ENCODE assay signal across 15 mouse cellular contexts in genomic region chr13:105224048-105224447, GRCm38 (mm10).
DNase-seq lines count a peak whose midpoint lies in the region; ATAC-seq and TF ChIP-seq lines count a peak whose summit lies in the region.
"Had no signal": no experiment of that assay in that cellular context is flagged by ENCODE, and none has a peak within 500 bp of the region (broad histone marks: within the 10 kb centered on the region; RNA-seq: fewer than 3 reads in every experiment).

No protein-coding gene starts in this region.

- H3K9ac ChIP-seq in heart, embryonic 15.5 days = no peak overlapping the region
- no peak overlapping the region for H3K9ac ChIP-seq in heart, adult 2 months (ENCODE audit: low read depth, low read length)
- no peak overlapping the region for H3K9ac ChIP-seq in midbrain, postnatal 0 days (replicated peaks; ENCODE audit: low read length, poor library complexity, severe bottlenecking)
- H3K9ac ChIP-seq in embryonic facial prominence, embryonic 15.5 days = no peak overlapping the region
- H3K9ac ChIP-seq: hindbrain, embryonic 12.5 days; liver, embryonic 15.5 days had no signal

- no peak overlapping the region for H3K27ac ChIP-seq in heart, embryonic 15.5 days
- no peak overlapping the region for H3K27ac ChIP-seq in heart, adult 2 months
- no peak overlapping the region; the same call in 1 of the 2 replicates for H3K27ac ChIP-seq in midbrain, postnatal 0 days (ENCODE audit: low read depth, low read length)
- H3K27ac ChIP-seq in midbrain, embryonic 10.5 days (replicated peaks) = no peak overlapping the region
- H3K27ac ChIP-seq in embryonic facial prominence, embryonic 15.5 days (replicated peaks) = no peak overlapping the region
- H3K27ac ChIP-seq: hindbrain, embryonic 12.5 days; liver, embryonic 15.5 days had no signal

- no peaks in the 10 kb centered on the region for H3K9me3 ChIP-seq in heart, embryonic 15.5 days (replicated peaks)
- no peaks in the 10 kb centered on the region for H3K9me3 ChIP-seq in midbrain, postnatal 0 days (ENCODE audit: low read length)
- no peaks in the 10 kb centered on the region for H3K9me3 ChIP-seq in midbrain, embryonic 10.5 days (replicated peaks)
- H3K9me3 ChIP-seq in embryonic facial prominence, embryonic 15.5 days (replicated peaks) = no peaks in the 10 kb centered on the region
- H3K9me3 ChIP-seq: hindbrain, embryonic 12.5 days; liver, embryonic 15.5 days had no signal

- H3K27me3 ChIP-seq in heart, embryonic 15.5 days = no peaks in the 10 kb centered on the region
- no peaks in the 10 kb centered on the region for H3K27me3 ChIP-seq in heart, adult 2 months (ENCODE audit: control insufficient read depth, insufficient read depth, low read length)
- H3K27me3 ChIP-seq in midbrain, postnatal 0 days (ENCODE audit: insufficient read depth, low read length) = no peaks in the 10 kb centered on the region
- H3K27me3 ChIP-seq in midbrain, embryonic 10.5 days (ENCODE audit: low read depth, poor library complexity, severe bottlenecking) = no peaks in the 10 kb centered on the region
- no peaks in the 10 kb centered on the region for H3K27me3 ChIP-seq in embryonic facial prominence, embryonic 15.5 days
- H3K27me3 ChIP-seq: hindbrain, embryonic 12.5 days; liver, embryonic 15.5 days had no signal

- no peak for DNase-seq in heart, adult 2 months
- no peak for DNase-seq in midbrain, postnatal 0 days (ENCODE audit: low spot score)
- no peak for DNase-seq in midbrain, embryonic 10.5 days (ENCODE audit: low spot score)
- peak; percentile 9 for DNase-seq in retina, embryonic 14.5 days (ENCODE audit: low spot score)
- no peak for DNase-seq in adrenal gland, adult 8-10 months
- DNase-seq: cerebellum, adult 11 months; gastrocnemius, postnatal 25 days; kidney, postnatal 10 days; lung, postnatal 4 days; right cerebral cortex, postnatal 14 days had no signal

- H3K4me1 ChIP-seq in heart, embryonic 15.5 days (replicated peaks) = 0 out of 2 replicates have a peak, but pooled peaks cover 3% of the 10 kb centered on the region
- H3K4me1 ChIP-seq in heart, adult 2 months (ENCODE audit: control insufficient read depth, insufficient read depth, low read length) = no peaks in the 10 kb centered on the region
- no peaks in the 10 kb centered on the region for H3K4me1 ChIP-seq in midbrain, postnatal 0 days (ENCODE audit: insufficient read depth, low read length)
- no peaks in the 10 kb centered on the region for H3K4me1 ChIP-seq in midbrain, embryonic 10.5 days
- no peaks in the 10 kb centered on the region for H3K4me1 ChIP-seq in embryonic facial prominence, embryonic 15.5 days
- H3K4me1 ChIP-seq: liver, embryonic 15.5 days had no signal

- TF ChIP-seq CTCF in heart, adult 2 months (IDR thresholded peaks at IDR 0.05) = no peak
- TF ChIP-seq CTCF in midbrain, postnatal 0 days (IDR thresholded peaks at IDR 0.05) = no peak

- WGBS in heart, embryonic 15.5 days = 43% methylated on average over 10 of the region's 10 CpGs
- 27% methylated on average over 10 of the region's 10 CpGs for WGBS in heart, adult 2 months
- 46% methylated on average over 10 of the region's 10 CpGs for WGBS in midbrain, postnatal 0 days
- WGBS in midbrain, embryonic 10.5 days = 57% methylated on average over 10 of the region's 10 CpGs
- 38% methylated on average over 10 of the region's 10 CpGs for WGBS in embryonic facial prominence, embryonic 15.5 days

- no peaks in the 10 kb centered on the region for H3K79me2 ChIP-seq in heart, adult 2 months (replicated peaks; ENCODE audit: control insufficient read depth, insufficient read depth, low read length)

- no peaks in the 10 kb centered on the region for H3K36me3 ChIP-seq in heart, embryonic 15.5 days
- no peaks in the 10 kb centered on the region for H3K36me3 ChIP-seq in heart, adult 2 months (ENCODE audit: control insufficient read depth, insufficient read depth, low read length)
- no peaks in the 10 kb centered on the region for H3K36me3 ChIP-seq in midbrain, postnatal 0 days (ENCODE audit: insufficient read depth, low read length)
- no peaks in the 10 kb centered on the region for H3K36me3 ChIP-seq in midbrain, embryonic 10.5 days
- no peaks in the 10 kb centered on the region for H3K36me3 ChIP-seq in embryonic facial prominence, embryonic 15.5 days
- H3K36me3 ChIP-seq: hindbrain, embryonic 12.5 days; liver, embryonic 15.5 days had no signal

- intact Hi-C loops in heart, adult 2 months (cut with DNase I) = no loop called here

- no peak for TF ChIP-seq EP300 in heart, adult 2 months (IDR thresholded peaks at IDR 0.05; ENCODE audit: insufficient read depth, low read depth, low read length)

- TF ChIP-seq POLR2A in heart, adult 2 months (IDR thresholded peaks at IDR 0.05; ENCODE audit: insufficient read depth, low read depth, low read length) = no peak

- no peak overlapping the region for H3K4me3 ChIP-seq in heart, embryonic 15.5 days
- H3K4me3 ChIP-seq in heart, adult 2 months = no peak overlapping the region
- H3K4me3 ChIP-seq in midbrain, postnatal 0 days (ENCODE audit: low read depth, low read length) = no peak overlapping the region
- no peak overlapping the region for H3K4me3 ChIP-seq in midbrain, embryonic 10.5 days
- no peak overlapping the region for H3K4me3 ChIP-seq in embryonic facial prominence, embryonic 15.5 days (replicated peaks)
- H3K4me3 ChIP-seq: erythroblast, embryonic 14.5 days; hindbrain, embryonic 12.5 days; liver, embryonic 15.5 days had no signal

- peak overlapping the region; percentile 17; the same call in 1 of the 2 replicates for H3K4me2 ChIP-seq in heart, embryonic 15.5 days
- 0 out of 2 replicates have a peak overlapping the region, but pooled peaks have one; percentile 12 for H3K4me2 ChIP-seq in midbrain, postnatal 0 days (ENCODE audit: low read depth, low read length, poor library complexity, severe bottlenecking)
- peak overlapping the region; percentile 17 for H3K4me2 ChIP-seq in embryonic facial prominence, embryonic 15.5 days (replicated peaks)
- H3K4me2 ChIP-seq: hindbrain, embryonic 12.5 days; liver, embryonic 15.5 days had no signal

- no peak for ATAC-seq in heart, embryonic 15.5 days (replicated peaks; ENCODE audit: insufficient number of reproducible peaks, insufficient read depth, low FRiP score, low read depth)
- ATAC-seq in midbrain, postnatal 0 days (ENCODE audit: low FRiP score) = no peak
- ATAC-seq in embryonic facial prominence, embryonic 15.5 days (ENCODE audit: insufficient number of reproducible peaks, low FRiP score, low TSS enrichment, low read depth) = no peak
